Mouse (Mus musculus): ENCODE measurements around the gene Ywhaq. TPM values are rescaled to one million over a fixed set of nuclear protein-coding genes. Genes with fewer than 3 reads are reported as not detected.
"Not testable (repeated sequence)": the region's sequence is repeated elsewhere in the genome, so short reads cannot be mapped to it uniquely, and the experiment has no call there.

The Ywhaq gene
- polyA plus RNA-seq, 1 experiment from 2014 or later: 1,086 TPM

GRCm38 (mm10) chr12:21402771-21403170, 14.7 kb downstream of the Ywhaq start:
- H3K9me3 ChIP-seq: no peaks in the 10 kb centered on the region
- no peaks in the 10 kb centered on the region for H3K4me1 ChIP-seq
- no peak overlapping the region for H3K4me2 ChIP-seq
- no peaks in the 10 kb centered on the region for H3K27me3 ChIP-seq (replicated peaks)
- H3K36me3 ChIP-seq (replicated peaks): peaks cover 10% of the 10 kb centered on the region
- no peak overlapping the region for H3K27ac ChIP-seq
- H3K9ac ChIP-seq: no peak overlapping the region
- no peak overlapping the region for H3K4me3 ChIP-seq
- 99% methylated on average over 5 of the region's 5 CpGs for WGBS
- ATAC-seq (replicated peaks): no peak

GRCm38 (mm10) chr12:21386201-21386600, 31.2 kb downstream of the Ywhaq start:
- Histone ChIP-seq H3K4me1 (no peaks in the 10 kb centered on the region), H3K4me2 (no peak overlapping the region), H3K27ac (no peak overlapping the region), H3K9ac (no peak overlapping the region), H3K36me3 (replicated peaks) (peaks cover 22% of the 10 kb centered on the region), H3K27me3 (replicated peaks) (no peaks in the 10 kb centered on the region), H3K9me3 (no peaks in the 10 kb centered on the region), H3K4me3 (no peak overlapping the region)
- no peak for ATAC-seq (replicated peaks)
- WGBS: over 99% methylated on average over 2 of the region's 2 CpGs

GRCm38 (mm10) chr12:21378765-21379346, 38.6 kb downstream of the Ywhaq start:
- H3K4me2 ChIP-seq; H3K36me3 ChIP-seq (replicated peaks); H3K4me1 ChIP-seq; ATAC-seq (replicated peaks); H3K27ac ChIP-seq; H3K9ac ChIP-seq; H3K9me3 ChIP-seq; H3K4me3 ChIP-seq; H3K27me3 ChIP-seq (replicated peaks): not testable (repeated sequence)
- WGBS: 90% methylated on average over 6 of the region's 6 CpGs

- H3K36me3 ChIP-seq (replicated peaks): no peaks in the 10 kb centered on the region
- no peaks in the 10 kb centered on the region for H3K27me3 ChIP-seq (replicated peaks)
- 43% methylated on average over 3 of the region's 3 CpGs for WGBS
- peaks cover 19% of the 10 kb centered on the region for H3K4me1 ChIP-seq
- no peak overlapping the region for H3K4me3 ChIP-seq
- no peak overlapping the region for H3K9ac ChIP-seq
- H3K9me3 ChIP-seq: no peaks in the 10 kb centered on the region
- ATAC-seq (replicated peaks): no peak
- H3K27ac ChIP-seq: no peak overlapping the region
- H3K4me2 ChIP-seq: no peak overlapping the region
Measured at GRCm38 (mm10) chr12:21375376-21376157, 41.9 kb downstream of the Ywhaq start.

- no peaks in the 10 kb centered on the region for H3K9me3 ChIP-seq
- WGBS: 5% methylated on average over 24 of the region's 24 CpGs
- peak overlapping the region; percentile 90 for H3K9ac ChIP-seq
- peaks cover 19% of the 10 kb centered on the region for H3K4me1 ChIP-seq
- H3K4me2 ChIP-seq: peak overlapping the region; percentile 66
- H3K27me3 ChIP-seq (replicated peaks): no peaks in the 10 kb centered on the region
- peak; percentile 75 for ATAC-seq (replicated peaks)
- no peaks in the 10 kb centered on the region for H3K36me3 ChIP-seq (replicated peaks)
- peak overlapping the region; percentile 94 for H3K27ac ChIP-seq
- peak overlapping the region; percentile 78 for H3K4me3 ChIP-seq
Measured at GRCm38 (mm10) chr12:21373820-21374475, 43.5 kb downstream of the Ywhaq start.

GRCm38 (mm10) chr12:21373100-21373819, 44.2 kb downstream of the Ywhaq start, which contains the start of gene Adam17:
TSS of gene Adam17 (minus strand) at chr12:21373632.
- Histone ChIP-seq H3K27ac (peak within 1 kb of the TSS; percentile 94), H3K4me1 (peaks cover 19% of the 10 kb centered on the region), H3K27me3 (replicated peaks) (no peaks in the 10 kb centered on the region), H3K4me3 (peak within 1 kb of the TSS; percentile 78), H3K9ac (peak within 1 kb of the TSS; percentile 90), H3K36me3 (replicated peaks) (no peaks in the 10 kb centered on the region), H3K4me2 (peak within 1 kb of the TSS; percentile 66), H3K9me3 (no peaks in the 10 kb centered on the region)
- peak; percentile 98 for ATAC-seq (replicated peaks)
- under 1% methylated on average over 55 of the region's 55 CpGs for WGBS

- Histone ChIP-seq H3K27ac (no peak overlapping the region), H3K4me3 (no peak overlapping the region), H3K36me3 (replicated peaks) (no peaks in the 10 kb centered on the region), H3K9ac (no peak overlapping the region), H3K27me3 (replicated peaks) (no peaks in the 10 kb centered on the region), H3K4me1 (peaks cover 19% of the 10 kb centered on the region), H3K9me3 (no peaks in the 10 kb centered on the region), H3K4me2 (no peak overlapping the region)
- WGBS: 96% methylated on average over 1 of the region's 1 CpGs
- ATAC-seq (replicated peaks): no peak
Measured at GRCm38 (mm10) chr12:21370035-21370611, 47.3 kb downstream of the Ywhaq start.

GRCm38 (mm10) chr12:21369087-21369410, 48.4 kb downstream of the Ywhaq start:
- Histone ChIP-seq H3K9me3 (no peaks in the 10 kb centered on the region), H3K9ac (no peak overlapping the region), H3K36me3 (replicated peaks) (no peaks in the 10 kb centered on the region), H3K4me2 (no peak overlapping the region), H3K4me1 (peaks cover 12% of the 10 kb centered on the region), H3K27me3 (replicated peaks) (no peaks in the 10 kb centered on the region), H3K4me3 (no peak overlapping the region), H3K27ac (no peak overlapping the region)
- WGBS: 96% methylated on average over 5 of the region's 5 CpGs
- ATAC-seq (replicated peaks): no peak

- WGBS: 94% methylated on average over 9 of the region's 9 CpGs
Measured at GRCm38 (mm10) chr12:21368376-21369086, 48.9 kb downstream of the Ywhaq start.

GRCm38 (mm10) chr12:21364624-21365435, 52.6 kb downstream of the Ywhaq start:
- H3K27me3 ChIP-seq (replicated peaks): no peaks in the 10 kb centered on the region
- no peaks in the 10 kb centered on the region for H3K36me3 ChIP-seq (replicated peaks)
- H3K4me1 ChIP-seq: no peaks in the 10 kb centered on the region
- H3K4me2 ChIP-seq: no peak overlapping the region
- no peak overlapping the region for H3K4me3 ChIP-seq
- ATAC-seq (replicated peaks): no peak
- no peak overlapping the region for H3K9ac ChIP-seq
- H3K27ac ChIP-seq: no peak overlapping the region
- 86% methylated on average over 10 of the region's 10 CpGs for WGBS
- no peaks in the 10 kb centered on the region for H3K9me3 ChIP-seq

More at GRCm38 (mm10) chr12:21368376-21369086, 48.9 kb downstream of the Ywhaq start:
- Histone ChIP-seq H3K36me3 (replicated peaks) (no peaks in the 10 kb centered on the region), H3K27me3 (replicated peaks) (no peaks in the 10 kb centered on the region), H3K27ac (no peak overlapping the region), H3K4me3 (no peak overlapping the region), H3K4me1 (peaks cover 12% of the 10 kb centered on the region), H3K9me3 (no peaks in the 10 kb centered on the region), H3K4me2 (no peak overlapping the region), H3K9ac (no peak overlapping the region)
- no peak for ATAC-seq (replicated peaks)

GRCm38 (mm10) chr12:21363195-21363594, 54.2 kb downstream of the Ywhaq start:
- Histone ChIP-seq H3K27me3 (replicated peaks) (no peaks in the 10 kb centered on the region), H3K4me1 (no peaks in the 10 kb centered on the region), H3K4me2 (no peak overlapping the region), H3K9ac (no peak overlapping the region), H3K4me3 (no peak overlapping the region), H3K9me3 (no peaks in the 10 kb centered on the region), H3K27ac (no peak overlapping the region), H3K36me3 (replicated peaks) (no peaks in the 10 kb centered on the region)
- ATAC-seq (replicated peaks): no peak
- WGBS: 96% methylated on average over 3 of the region's 3 CpGs

All from midbrain, embryonic 15.5 days (tissue).